Mouse (Mus musculus) liver, embryonic 14.5 days (tissue): ENCODE results near the gene Mtif2.

Experiments used
- CTCF ChIP-seq: IDR thresholded peaks from 2 replicates; pipeline ENCODE4 v1.5.1; 2016; ENCODE audit warnings: antibody characterized with exemption, low read depth, control low read depth
- EP300 ChIP-seq: IDR thresholded peaks from 2 replicates; pipeline ENCODE4 v1.6.1; 2016; ENCODE audit warnings: antibody characterized with exemption, low read depth

DNA sequence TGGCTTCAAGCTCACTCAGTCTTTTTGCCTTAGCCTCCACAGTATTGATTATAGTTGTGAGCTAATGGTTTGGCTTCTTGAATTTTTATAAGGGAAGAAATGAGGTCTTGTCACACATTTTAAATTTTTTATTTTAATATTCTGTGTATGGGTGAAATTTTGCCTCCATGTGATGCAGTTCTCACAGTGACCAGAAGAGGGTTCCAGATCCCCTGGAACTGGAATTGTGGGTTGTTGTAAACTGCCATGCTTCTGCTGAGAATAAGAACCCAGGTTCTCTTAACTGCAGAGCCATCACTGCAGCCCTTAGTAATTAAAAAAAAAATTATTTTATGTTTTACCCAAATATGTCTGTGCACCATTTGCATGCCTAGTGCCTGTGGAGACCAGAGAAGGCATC is 53.4 kb downstream of the Mtif2 start:
- no peak for TF ChIP-seq EP300
- TF ChIP-seq CTCF: peak; percentile 50
